Mouse (Mus musculus) ES-Bruce4 (cell line): ENCODE measurements around the gene Sema5b. TPM values are rescaled to one million over a fixed set of nuclear protein-coding genes. Genes with fewer than 3 reads are reported as not detected.

ENCODE experiments used
- H3K27ac ChIP-seq: 2 replicates; pipeline ENCODE4 v1.5.1; 2012; ENCODE audit warnings: low read length, inconsistent platforms; ENCODE audit not compliant: insufficient read depth
- H3K27me3 ChIP-seq: 2 replicates; pipeline ENCODE4 v1.6.1; 2012; ENCODE audit warnings: mild to moderate bottlenecking, low read length, inconsistent platforms; ENCODE audit not compliant: control insufficient read depth, poor library complexity, insufficient read depth, severe bottlenecking
- H3K36me3 ChIP-seq: 2 replicates; pipeline ENCODE4 v1.6.1; 2012; ENCODE audit warnings: inconsistent platforms, mild to moderate bottlenecking, low read length, moderate library complexity; ENCODE audit not compliant: control insufficient read depth, poor library complexity, insufficient read depth, severe bottlenecking
- H3K4me1 ChIP-seq: one replicate; pipeline ENCODE4 v1.8.1; 2011; ENCODE audit warnings: low read length; ENCODE audit not compliant: control insufficient read depth, insufficient read depth
- H3K4me3 ChIP-seq: 2 replicates; pipeline ENCODE4 v1.5.1; 2011; ENCODE audit warnings: low read depth, mild to moderate bottlenecking, low read length
- H3K9ac ChIP-seq: 2 replicates; pipeline ENCODE4 v1.6.1; 2012; ENCODE audit warnings: low read depth, mild to moderate bottlenecking, inconsistent platforms; ENCODE audit not compliant: poor library complexity, severe bottlenecking
- H3K9me3 ChIP-seq: replicated peaks from 2 replicates; pipeline ENCODE4 v1.6.1; 2012; ENCODE audit warnings: mild to moderate bottlenecking, low read length, inconsistent platforms; ENCODE audit not compliant: control insufficient read depth, poor library complexity, insufficient read depth, severe bottlenecking
- CTCF ChIP-seq: IDR thresholded peaks from one replicate; pipeline ENCODE4 v1.8.1; 2011; ENCODE audit warnings: low read depth, low read length
- EP300 ChIP-seq: IDR thresholded peaks from 2 replicates; pipeline ENCODE4 v1.6.1; 2011; ENCODE audit warnings: low read depth, low read length; ENCODE audit not compliant: insufficient read depth
- POLR2A ChIP-seq: IDR thresholded peaks from one replicate; pipeline ENCODE4 v1.8.1; 2011; ENCODE audit warnings: low read length; ENCODE audit not compliant: insufficient read depth
- polyA plus RNA-seq: library from polyadenylated mRNA; stranded (reverse); fragments of >200 nt; gene quantifications from 2 replicates; pipeline ENCODE4 v1.2.4, GENCODE M21; 2011; ENCODE audit warnings: low read depth; ENCODE audit not compliant: missing spikeins, insufficient read depth, insufficient read length

The Sema5b gene
- polyA plus RNA-seq, 1 experiment, result 1.6 TPM

- no peak overlapping the region for H3K9ac ChIP-seq
- no peak overlapping the region for H3K27ac ChIP-seq
- H3K36me3 ChIP-seq, result no peaks in the 10 kb centered on the region
- no peaks in the 10 kb centered on the region for H3K4me1 ChIP-seq
- H3K9me3 ChIP-seq, result no peaks in the 10 kb centered on the region
- no peak overlapping the region for H3K4me3 ChIP-seq
- TF ChIP-seq EP300 (no peak), CTCF (no peak), POLR2A (no peak)
- H3K27me3 ChIP-seq, result no peaks in the 10 kb centered on the region
Measured at GRCm38 (mm10) chr16:35524200-35524599, 16.7 kb upstream of the Sema5b start.

- Histone ChIP-seq H3K9ac (no peak overlapping the region), H3K4me1 (no peaks in the 10 kb centered on the region), H3K27ac (no peak overlapping the region), H3K27me3 (no peaks in the 10 kb centered on the region), H3K36me3 (no peaks in the 10 kb centered on the region), H3K4me3 (no peak overlapping the region), H3K9me3 (no peaks in the 10 kb centered on the region)
- TF ChIP-seq POLR2A, result no peak
- no peak for TF ChIP-seq EP300
- TF ChIP-seq CTCF, result no peak
Measured at GRCm38 (mm10) chr16:35534630-35535029, 6.3 kb upstream of the Sema5b start.

- Histone ChIP-seq H3K27ac (no peak overlapping the region), H3K36me3 (no peaks in the 10 kb centered on the region), H3K27me3 (peaks cover 9% of the 10 kb centered on the region), H3K4me3 (no peak overlapping the region), H3K4me1 (no peaks in the 10 kb centered on the region), H3K9me3 (no peaks in the 10 kb centered on the region), H3K9ac (no peak overlapping the region)
- TF ChIP-seq EP300 (no peak), POLR2A (no peak), CTCF (no peak)
Measured at GRCm38 (mm10) chr16:35537651-35538050, 3.3 kb upstream of the Sema5b start.

- Histone ChIP-seq H3K27me3 (peaks cover 9% of the 10 kb centered on the region), H3K4me3 (no peak overlapping the region), H3K27ac (no peak overlapping the region), H3K4me1 (no peaks in the 10 kb centered on the region), H3K9me3 (no peaks in the 10 kb centered on the region), H3K9ac (no peak overlapping the region), H3K36me3 (no peaks in the 10 kb centered on the region)
- TF ChIP-seq CTCF (no peak), EP300 (no peak), POLR2A (no peak)
Measured at GRCm38 (mm10) chr16:35539041-35539440, 1.9 kb upstream of the Sema5b start.

- Histone ChIP-seq H3K9me3 (no peaks in the 10 kb centered on the region), H3K4me1 (no peaks in the 10 kb centered on the region), H3K27ac (no peak overlapping the region), H3K9ac (no peak overlapping the region), H3K4me3 (peak overlapping the region; percentile 31), H3K36me3 (no peaks in the 10 kb centered on the region), H3K27me3 (peaks cover 9% of the 10 kb centered on the region)
- TF ChIP-seq EP300, result no peak
- no peak for TF ChIP-seq POLR2A
- TF ChIP-seq CTCF, result peak; percentile 13
Measured at GRCm38 (mm10) chr16:35540333-35541116, 420 bp upstream of the Sema5b start.

GRCm38 (mm10) chr16:35541661-35542420 lies 896 bp downstream of the Sema5b start:
- Histone ChIP-seq H3K4me3 (peak overlapping the region; percentile 60), H3K27me3 (peaks cover 9% of the 10 kb centered on the region), H3K9me3 (no peaks in the 10 kb centered on the region), H3K4me1 (no peaks in the 10 kb centered on the region), H3K9ac (peak overlapping the region; percentile 67), H3K27ac (no peak overlapping the region), H3K36me3 (no peaks in the 10 kb centered on the region)
- TF ChIP-seq EP300, result no peak
- TF ChIP-seq POLR2A, result no peak
- no peak for TF ChIP-seq CTCF
